Mouse (Mus musculus) bone marrow, adult 2 months (tissue): ENCODE data around the gene Pgrmc1.

Experiments used
- CTCF ChIP-seq: fragments of 200-500 bp; IDR thresholded peaks from 2 replicates; pipeline ENCODE4 v1.5.1; 2011; ENCODE audit warnings: low read length, control low read depth; ENCODE audit not compliant: control insufficient read depth, insufficient read depth
- POLR2A ChIP-seq: fragments of 200-500 bp; IDR thresholded peaks from 2 replicates; pipeline ENCODE4 v1.6.1; 2011; ENCODE audit warnings: low read depth, mild to moderate bottlenecking, control low read depth, low read length, borderline replicate concordance; ENCODE audit not compliant: control insufficient read depth

DNA sequence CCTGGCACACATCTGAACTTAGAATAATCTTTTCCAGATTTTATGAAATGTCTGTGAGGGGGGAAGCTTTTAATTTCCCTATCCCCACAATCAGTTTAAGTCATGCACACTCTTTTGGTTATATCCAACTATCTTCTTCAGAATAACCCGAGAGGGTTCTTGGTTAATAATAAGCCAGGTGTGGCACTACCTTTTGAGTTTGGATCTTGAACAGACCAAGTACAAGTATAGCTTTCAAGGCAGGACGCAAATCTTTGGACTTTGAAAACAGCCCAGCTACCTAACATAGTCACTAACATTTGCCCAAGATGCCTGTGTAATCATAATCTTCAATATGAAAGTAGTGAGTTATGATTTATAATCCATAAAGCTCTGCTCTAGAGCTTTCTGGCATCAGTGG is 4.9 kb downstream of the Pgrmc1 start:
- TF ChIP-seq POLR2A = no peak
- no peak for TF ChIP-seq CTCF
